8 mouse cellular contexts compared by ENCODE assay signal in genomic region chr4:24850401-24851325, GRCm38 (mm10). TPM values are rescaled to one million over a fixed set of nuclear protein-coding genes. Genes with fewer than 3 reads are reported as not detected.
A peak's percentile ranks its signal among the peaks of the same experiment; 100 is the strongest.
DNase-seq lines count a peak whose midpoint lies in the region; ATAC-seq lines count a peak whose summit lies in the region.

Klhl32 (minus strand) TSS chr4:24851124.

- H3K4me1 ChIP-seq in brown adipose tissue, adult 24 weeks (ENCODE audit: control insufficient read depth, insufficient read depth, insufficient read length, low read length) = peaks cover 3% of the 10 kb centered on the region
- H3K4me1 ChIP-seq in forebrain, embryonic 14.5 days (ENCODE audit: control insufficient read depth, insufficient read depth, low read length) = peaks cover 12% of the 10 kb centered on the region

- H3K27me3 ChIP-seq in forebrain, embryonic 14.5 days (replicated peaks; ENCODE audit: control insufficient read depth, insufficient read depth, low read length) = no peaks in the 10 kb centered on the region

- H3K4me3 ChIP-seq in brown adipose tissue, adult 24 weeks (ENCODE audit: insufficient read depth, low read depth, low read length) = peak within 1 kb of the TSS; percentile 49
- peak within 1 kb of the TSS; percentile 60 for H3K4me3 ChIP-seq in forebrain, embryonic 14.5 days (ENCODE audit: low read depth, low read length)

- peak within 1 kb of the TSS; percentile 65 for H3K4me2 ChIP-seq in forebrain, embryonic 14.5 days (ENCODE audit: low read length)

- peak; percentile 40 to 47 for DNase-seq in B cell, adult 2 months
- DNase-seq in forebrain, embryonic 14.5 days (ENCODE audit: low spot score) = peak; percentile 93
- DNase-seq in heart, postnatal 10 days = peak; percentile 73 to 74
- peak; percentile 83 to 84 for DNase-seq in layer of hippocampus, adult 18-20 months (ENCODE audit: low spot score in 2 of 2)
- DNase-seq in lung, adult 18-20 months = peak; percentile 56 to 60
- DNase-seq in ovary, postnatal 36 days (ENCODE audit: low spot score) = peak; percentile 76
- DNase-seq in thymus, postnatal 25 days = peak; percentile 60

- ATAC-seq in forebrain, embryonic 14.5 days = peak; percentile 95

- H3K9me3 ChIP-seq in forebrain, embryonic 14.5 days (replicated peaks; ENCODE audit: control insufficient read depth, low read length) = no peaks in the 10 kb centered on the region

- no peaks in the 10 kb centered on the region for H3K36me3 ChIP-seq in forebrain, embryonic 14.5 days (ENCODE audit: control insufficient read depth, insufficient read depth, low read length)

- intact Hi-C loops in heart, postnatal 10 days (cut with DNase I) = no loop called here

- H3K27ac ChIP-seq in brown adipose tissue, adult 24 weeks (replicated peaks; ENCODE audit: low read depth, low read length) = no peak within 1 kb of the TSS
- H3K27ac ChIP-seq in forebrain, embryonic 14.5 days (ENCODE audit: low read depth, low read length) = peak within 1 kb of the TSS; percentile 92

- WGBS in forebrain, embryonic 14.5 days = under 1% methylated on average over 63 of the region's 63 CpGs

- peak within 1 kb of the TSS; percentile 74 for H3K9ac ChIP-seq in forebrain, embryonic 14.5 days (ENCODE audit: low read length)

RNA-seq across cellular contexts. Expression of gene Klhl32, which starts in this region (rescaled TPM):
- polyA plus RNA-seq in brown adipose tissue, adult 24 weeks (2012; ENCODE audit: insufficient read depth, insufficient read length, missing spikeins) = not detected in 2 replicates
- polyA plus RNA-seq in forebrain, embryonic 14.5 days (2014; fragmentation: Nextera tagmentation; extraction: Ambion mirVana) = 12.0 and 16.6 TPM in 2 replicates
- 1 to 10 TPM; 1.0 to 1.2 TPM for total RNA-seq in heart, postnatal 10 days (2021)
- 10 to 100 TPM; 15.5 to 16.2 TPM for total RNA-seq in layer of hippocampus, adult 18-20 months (2021)

Comparison
In these comparisons a context has a peak if more than half of its experiments do, and no peak if none do; other contexts are left out.
1. RNA of gene Klhl32 (total RNA-seq): 15.5 to 16.2 TPM in layer of hippocampus, adult 18-20 months; 1.0 to 1.2 TPM in heart, postnatal 10 days; every median in the first group is over 4 times any median in the second.
2. RNA of gene Klhl32 (polyA plus RNA-seq): 12.0 to 16.6 TPM in forebrain, embryonic 14.5 days; not detected in brown adipose tissue, adult 24 weeks; every median in the first group is over 10 times any median in the second.
3. Peak in every context shown above with its lines, with median percentiles within 50 percentile points of each other: DNase-seq.